Mouse (Mus musculus) ovary, adult 10 weeks (tissue): ENCODE data around the gene Zfp523. TPM values are rescaled to one million over a fixed set of nuclear protein-coding genes. Genes with fewer than 3 reads are reported as not detected.

Experiments
- polyA plus RNA-seq: library from polyadenylated mRNA; stranded (reverse); fragments of 350-450 nt; fragmentation: Illumina TruSeq; extraction: RNeasy Lipid Tissue Mini Kit (QIAGEN cat#74804); gene quantifications from one replicate; pipeline ENCODE4 v1.2.3, GENCODE M21; 2014

Zfp523 gene
- polyA plus RNA-seq: 0.54 TPM

GRCm38 (mm10) chr17:28176775-28177539 lies at the start of gene Zfp523:
Gene Zfp523 (plus strand): TSS chr17:28177129.

GRCm38 (mm10) chr17:28141771-28142699 lies 34.9 kb upstream of the Zfp523 start, which contains the start of gene Scube3:
Gene Scube3 (plus strand): TSS chr17:28142141.

GRCm38 (mm10) chr17:28207591-28208313 lies 30.8 kb downstream of the Zfp523 start, which contains the start of gene Def6:
Gene Def6 (plus strand): TSS chr17:28207778.

GRCm38 (mm10) chr17:28232475-28233060 lies 55.6 kb downstream of the Zfp523 start, which contains the start of gene Ppard:
Gene Ppard (plus strand): TSS chr17:28232700.

Other genes starting within 250 kb of the Zfp523 start
- not detected for gene Tcp11, start 96.5 kb upstream of the Zfp523 start, polyA plus RNA-seq
- 0.80 TPM for gene Scube3, start 35.0 kb upstream of the Zfp523 start, polyA plus RNA-seq
- not detected for gene Def6, start 30.6 kb downstream of the Zfp523 start, polyA plus RNA-seq
- gene Ppard, start 55.6 kb downstream of the Zfp523 start, polyA plus RNA-seq: 0.17 TPM
- gene Fance, start 136.4 kb downstream of the Zfp523 start, polyA plus RNA-seq: not detected
- 174 TPM for gene Rpl10a, start 151.3 kb downstream of the Zfp523 start, polyA plus RNA-seq
- 0.57 TPM for gene Tead3, start 173.7 kb downstream of the Zfp523 start, polyA plus RNA-seq
- gene Tulp1, start 188.1 kb downstream of the Zfp523 start, polyA plus RNA-seq: not detected